Mouse (Mus musculus) erythroblast, embryonic 14.5 days (primary cell): Measurements from ENCODE around the gene Abhd12b.

Experiments
- GATA1 ChIP-seq: IDR thresholded peaks from 2 replicates; pipeline ENCODE4 v1.6.1; 2012; ENCODE audit warnings: low read length, inconsistent platforms, mixed read lengths
- TAL1 ChIP-seq: IDR thresholded peaks from 3 replicates; pipeline ENCODE4 v1.6.1; 2012; ENCODE audit warnings: low read length, inconsistent platforms, mixed read lengths

DNA sequence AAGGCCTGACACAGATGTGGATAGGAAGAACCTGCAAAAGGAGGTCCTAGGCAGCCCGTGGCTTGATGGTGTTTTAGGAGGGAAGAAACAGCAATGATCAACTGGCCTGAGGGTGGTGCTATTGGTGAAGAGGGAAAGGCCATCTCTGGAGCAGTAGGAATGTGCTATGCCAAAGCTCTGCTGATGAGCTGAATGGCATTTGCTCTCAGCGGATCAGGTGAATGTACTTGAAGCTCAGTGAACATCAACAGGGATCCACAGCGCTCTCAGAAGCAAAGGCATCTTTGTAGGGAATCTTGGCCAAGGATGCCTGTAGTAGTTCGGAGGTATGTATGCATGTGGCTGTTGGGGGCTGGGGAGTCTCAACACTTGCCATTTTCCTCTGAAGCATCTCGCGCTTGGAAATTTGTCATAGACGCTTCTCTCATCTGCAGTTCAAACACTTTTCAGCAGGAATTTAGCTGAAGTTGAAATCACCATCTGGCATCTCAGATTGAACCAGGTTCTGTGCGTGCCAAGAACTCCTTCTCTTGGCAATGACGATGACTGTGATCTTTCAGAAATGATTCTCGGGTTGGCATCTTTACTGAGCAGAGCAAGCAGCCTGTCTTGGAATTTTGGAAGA lies 35.1 kb upstream of the Abhd12b start:
- TF ChIP-seq GATA1 (no peak), TAL1 (no peak)
